9 mouse cellular contexts compared by ENCODE assay signal in the genomic region with DNA sequence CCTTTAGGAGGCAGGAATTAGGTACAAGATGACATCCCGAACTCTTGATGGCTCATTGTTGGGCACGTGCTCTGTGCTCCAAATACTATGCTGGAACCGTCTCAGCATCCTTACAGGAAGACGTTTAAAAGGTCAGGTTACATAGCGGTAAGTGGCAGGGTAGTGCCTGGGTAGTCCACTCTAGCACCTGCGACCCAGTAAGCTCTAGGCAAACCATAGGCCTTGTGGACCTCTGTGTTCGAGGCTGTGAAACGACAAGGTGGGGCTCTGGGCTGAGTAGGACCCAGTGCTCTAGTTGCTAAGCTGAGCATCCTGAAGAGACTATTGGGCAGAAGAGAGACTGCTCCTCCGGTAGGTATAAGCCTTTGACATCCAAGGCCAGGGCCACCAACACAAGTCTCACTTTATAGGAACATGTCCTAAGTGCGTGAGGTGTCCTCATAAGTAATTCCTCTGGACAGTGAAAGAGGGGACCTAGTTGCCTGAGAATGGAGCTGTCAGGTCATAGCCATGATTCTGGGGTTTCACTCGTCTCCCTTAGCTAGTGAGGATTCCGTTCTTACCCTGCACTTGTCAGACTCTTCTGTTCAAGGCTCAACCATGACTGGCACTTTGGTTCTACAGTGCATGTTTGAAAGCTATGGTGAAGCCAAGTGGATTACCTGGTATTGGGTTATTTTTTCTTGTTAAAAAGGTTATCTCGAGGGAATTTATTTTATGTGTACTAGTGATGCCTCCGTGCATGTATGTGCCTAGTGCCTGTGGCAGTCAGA. TPM values are rescaled to one million over a fixed set of nuclear protein-coding genes. Genes with fewer than 3 reads are reported as not detected.
A peak's percentile ranks its signal among the peaks of the same experiment; 100 is the strongest.
DNase-seq lines count a peak whose midpoint lies in the region; ATAC-seq lines count a peak whose summit lies in the region.
"Had no signal": no experiment of that assay in that cellular context is flagged by ENCODE, and none has a peak within 500 bp of the region (broad histone marks: within the 10 kb centered on the region; RNA-seq: fewer than 3 reads in every experiment).

No protein-coding gene starts in this region.

- intact Hi-C loops in left cerebral cortex, postnatal 25 days (cut with DNase I), result no loop called here

- 44% methylated on average over 14 of the region's 14 CpGs for WGBS in liver, embryonic 12.5 days (ENCODE audit: insufficient replicate concordance)
- 48% methylated on average over 14 of the region's 14 CpGs for WGBS in forebrain, embryonic 13.5 days
- WGBS in limb, embryonic 10.5 days, result 52% methylated on average over 14 of the region's 14 CpGs
- WGBS in stomach, embryonic 14.5 days, result 50% methylated on average over 14 of the region's 14 CpGs

- peaks cover 12% of the 10 kb centered on the region for H3K4me1 ChIP-seq in liver, embryonic 12.5 days
- peaks cover 6% of the 10 kb centered on the region for H3K4me1 ChIP-seq in forebrain, embryonic 13.5 days
- peaks cover 12% of the 10 kb centered on the region for H3K4me1 ChIP-seq in limb, embryonic 10.5 days
- H3K4me1 ChIP-seq in stomach, embryonic 14.5 days (ENCODE audit: control insufficient read depth, insufficient read depth, low read length), result 0 out of 2 replicates have a peak, but pooled peaks cover 4% of the 10 kb centered on the region

- H3K9me3 ChIP-seq in liver, embryonic 12.5 days (replicated peaks), result no peaks in the 10 kb centered on the region
- H3K9me3 ChIP-seq in forebrain, embryonic 13.5 days (replicated peaks), result no peaks in the 10 kb centered on the region
- H3K9me3 ChIP-seq in limb, embryonic 10.5 days (replicated peaks), result no peaks in the 10 kb centered on the region
- H3K9me3 ChIP-seq in stomach, embryonic 14.5 days (ENCODE audit: control insufficient read depth, low read depth, low read length), result no peaks in the 10 kb centered on the region

- peaks cover 94% of the 10 kb centered on the region for H3K27me3 ChIP-seq in liver, embryonic 12.5 days (replicated peaks)
- peaks cover 72% of the 10 kb centered on the region for H3K27me3 ChIP-seq in forebrain, embryonic 13.5 days
- peaks cover 89% of the 10 kb centered on the region for H3K27me3 ChIP-seq in limb, embryonic 10.5 days (ENCODE audit: low read depth, poor library complexity, severe bottlenecking)
- peaks cover 27% of the 10 kb centered on the region for H3K27me3 ChIP-seq in stomach, embryonic 14.5 days (ENCODE audit: control insufficient read depth, insufficient read depth, low read length)

- ATAC-seq in liver, embryonic 12.5 days, result no peak
- no peak for ATAC-seq in forebrain, embryonic 13.5 days
- ATAC-seq in stomach, embryonic 14.5 days (ENCODE audit: insufficient number of reproducible peaks, insufficient read depth, low FRiP score, low read depth), result no peak

- 0 out of 2 replicates have a peak overlapping the region, but pooled peaks have one; percentile 31 for H3K9ac ChIP-seq in liver, embryonic 12.5 days
- peak overlapping the region; percentile 67 for H3K9ac ChIP-seq in forebrain, embryonic 13.5 days
- peak overlapping the region; percentile 21; the same call in 1 of the 2 replicates for H3K9ac ChIP-seq in stomach, embryonic 14.5 days (replicated peaks; ENCODE audit: low read depth, low read length)

- H3K27ac ChIP-seq in liver, embryonic 12.5 days, result no peak overlapping the region
- H3K27ac ChIP-seq in forebrain, embryonic 13.5 days, result no peak overlapping the region
- no peak overlapping the region for H3K27ac ChIP-seq in limb, embryonic 10.5 days
- no peak overlapping the region for H3K27ac ChIP-seq in stomach, embryonic 14.5 days (ENCODE audit: low read length)

- H3K36me3 ChIP-seq in liver, embryonic 12.5 days, result no peaks in the 10 kb centered on the region
- no peaks in the 10 kb centered on the region for H3K36me3 ChIP-seq in forebrain, embryonic 13.5 days (ENCODE audit: poor library complexity, severe bottlenecking)
- no peaks in the 10 kb centered on the region for H3K36me3 ChIP-seq in limb, embryonic 10.5 days
- no peaks in the 10 kb centered on the region for H3K36me3 ChIP-seq in stomach, embryonic 14.5 days (ENCODE audit: control insufficient read depth, insufficient read depth, low read length)

- H3K4me2 ChIP-seq in liver, embryonic 12.5 days, result peak overlapping the region; percentile 67
- peak overlapping the region; percentile 86 for H3K4me2 ChIP-seq in forebrain, embryonic 13.5 days
- H3K4me2 ChIP-seq in stomach, embryonic 14.5 days (replicated peaks; ENCODE audit: low read depth, low read length), result peak overlapping the region; percentile 63

- DNase-seq in liver, result no peak
- DNase-seq in limb, embryonic 10.5 days (ENCODE audit: low spot score), result no peak
- DNase-seq in urinary bladder, postnatal 25 days (ENCODE audit: low spot score), result no peak
- no peak for DNase-seq in left cerebral cortex, postnatal 25 days (ENCODE audit: low spot score in 2 of 2)

- H3K4me3 ChIP-seq in liver, embryonic 12.5 days, result peak overlapping the region; percentile 45; the same call in 1 of the 2 replicates
- H3K4me3 ChIP-seq in forebrain, embryonic 13.5 days, result peak overlapping the region; percentile 54
- H3K4me3 ChIP-seq in limb, embryonic 10.5 days, result peak overlapping the region; percentile 51
- peak overlapping the region; percentile 32 for H3K4me3 ChIP-seq in stomach, embryonic 14.5 days (ENCODE audit: low read depth, low read length)

RNA-seq across cellular contexts. Expression of a gene that starts 13.2 kb away (rescaled TPM):
- 0.24 and 0.41 TPM in 2 replicates for polyA plus RNA-seq in liver, embryonic 12.5 days (2016; fragmentation: Nextera tagmentation; extraction: Ambion mirVana)
- 5.6 and 7.9 TPM in 2 replicates for polyA plus RNA-seq in forebrain, embryonic 13.5 days (2015; fragmentation: Nextera tagmentation; extraction: Ambion mirVana)
- 0.30 and 0.46 TPM in 2 replicates for polyA plus RNA-seq in limb, embryonic 10.5 days (2016; fragmentation: Nextera tagmentation; extraction: Ambion mirVana)
- polyA plus RNA-seq in stomach, embryonic 14.5 days (2014; fragmentation: Nextera tagmentation; extraction: Ambion mirVana), result 1.8 and 3.2 TPM in 2 replicates
- 100 to 1,000 TPM; 435 to 455 TPM for total RNA-seq in left cerebral cortex, postnatal 25 days (2021)
- total RNA-seq: hematopoietic stem cell, adult 5-6 weeks; liver, adult 2 months had no signal
- polyA plus RNA-seq: liver, adult 2 months had no signal

RNA-seq across cellular contexts. Expression of a gene that starts 16.1 kb away (rescaled TPM):
- not detected in 2 replicates for polyA plus RNA-seq in liver, embryonic 12.5 days (2016; fragmentation: Nextera tagmentation; extraction: Ambion mirVana)
- 0.14 TPM in 1 of 2 replicates, not detected in the other for polyA plus RNA-seq in forebrain, embryonic 13.5 days (2015; fragmentation: Nextera tagmentation; extraction: Ambion mirVana)
- not detected in 2 replicates for polyA plus RNA-seq in limb, embryonic 10.5 days (2016; fragmentation: Nextera tagmentation; extraction: Ambion mirVana)
- 1.9 and 3.4 TPM in 2 replicates for polyA plus RNA-seq in stomach, embryonic 14.5 days (2014; fragmentation: Nextera tagmentation; extraction: Ambion mirVana)
- not detected for total RNA-seq in left cerebral cortex, postnatal 25 days (2021)
- total RNA-seq: hematopoietic stem cell, adult 5-6 weeks; liver, adult 2 months had no signal

RNA-seq across cellular contexts. Expression of a gene that starts 17.8 kb away (rescaled TPM):
- polyA plus RNA-seq in liver, embryonic 12.5 days (2016; fragmentation: Nextera tagmentation; extraction: Ambion mirVana), result not detected in 2 replicates
- polyA plus RNA-seq in forebrain, embryonic 13.5 days (2015; fragmentation: Nextera tagmentation; extraction: Ambion mirVana), result not detected in 2 replicates
- polyA plus RNA-seq in limb, embryonic 10.5 days (2016; fragmentation: Nextera tagmentation; extraction: Ambion mirVana), result not detected in 2 replicates
- polyA plus RNA-seq in stomach, embryonic 14.5 days (2014; fragmentation: Nextera tagmentation; extraction: Ambion mirVana), result not detected in 2 replicates
- not detected for total RNA-seq in left cerebral cortex, postnatal 25 days (2021)
- total RNA-seq: hematopoietic stem cell, adult 5-6 weeks; liver, adult 2 months had no signal
- polyA plus RNA-seq: liver, adult 2 months had no signal

RNA-seq across cellular contexts. Expression of a gene that starts 26.4 kb away (rescaled TPM):
- 29.4 and 30.5 TPM in 2 replicates for polyA plus RNA-seq in liver, embryonic 12.5 days (2016; fragmentation: Nextera tagmentation; extraction: Ambion mirVana)
- 59.2 and 63.2 TPM in 2 replicates for polyA plus RNA-seq in forebrain, embryonic 13.5 days (2015; fragmentation: Nextera tagmentation; extraction: Ambion mirVana)
- polyA plus RNA-seq in limb, embryonic 10.5 days (2016; fragmentation: Nextera tagmentation; extraction: Ambion mirVana), result 42.6 and 54.6 TPM in 2 replicates
- polyA plus RNA-seq in stomach, embryonic 14.5 days (2014; fragmentation: Nextera tagmentation; extraction: Ambion mirVana), result 98.7 and 111 TPM in 2 replicates
- 10 to 100 TPM; 55.0 to 59.5 TPM for total RNA-seq in left cerebral cortex, postnatal 25 days (2021)

RNA-seq across cellular contexts. Expression of a gene that starts 33.5 kb away (rescaled TPM):
- polyA plus RNA-seq in liver, embryonic 12.5 days (2016; fragmentation: Nextera tagmentation; extraction: Ambion mirVana), result 63.6 and 65.3 TPM in 2 replicates
- polyA plus RNA-seq in forebrain, embryonic 13.5 days (2015; fragmentation: Nextera tagmentation; extraction: Ambion mirVana), result 126 and 148 TPM in 2 replicates
- polyA plus RNA-seq in limb, embryonic 10.5 days (2016; fragmentation: Nextera tagmentation; extraction: Ambion mirVana), result 138 and 153 TPM in 2 replicates
- polyA plus RNA-seq in stomach, embryonic 14.5 days (2014; fragmentation: Nextera tagmentation; extraction: Ambion mirVana), result 108 and 116 TPM in 2 replicates
- total RNA-seq in left cerebral cortex, postnatal 25 days (2021), result 10 to 100 TPM; 73.0 to 77.2 TPM
